Mouse (Mus musculus) heart, postnatal 36 days (tissue): ENCODE measurements around the gene Srsf5. TPM values are rescaled to one million over a fixed set of nuclear protein-coding genes. Genes with fewer than 3 reads are reported as not detected.

ENCODE experiments used
- DNase-seq, 2 experiments: peaks; one replicate each; pipeline ENCODE4 v3.0.0; 2021 to 2022
- intact Hi-C: fragments of 180-260 bp; cut with DNase I; formaldehyde crosslinking; loops from one replicate; pipeline ENCODE4 v1.15.1; 2025
- total RNA-seq, 2 experiments: library from RNA; stranded (reverse); gene quantifications; 2 replicates each; pipeline ENCODE4 v1.2.3; 2021

Gene Srsf5
- total RNA-seq = 100 to 1,000 TPM in 1 of 2 experiments, 10 to 100 TPM in 1; 98.3 to 181 TPM

- peak; percentile 99 to 100 for DNase-seq
- intact Hi-C loops = loop anchor here (1.0 to 10.0 kb wide), 2 partner anchors 155 to 301 kb away; partner anchors contain the start of genes Erh, Slc39a9 and Susd6
Measured at GRCm38 (mm10) chr12:80945334-80945995, at the start of gene Srsf5. Gene Srsf5, plus strand, starts transcription at chr12:80945504.

DNA sequence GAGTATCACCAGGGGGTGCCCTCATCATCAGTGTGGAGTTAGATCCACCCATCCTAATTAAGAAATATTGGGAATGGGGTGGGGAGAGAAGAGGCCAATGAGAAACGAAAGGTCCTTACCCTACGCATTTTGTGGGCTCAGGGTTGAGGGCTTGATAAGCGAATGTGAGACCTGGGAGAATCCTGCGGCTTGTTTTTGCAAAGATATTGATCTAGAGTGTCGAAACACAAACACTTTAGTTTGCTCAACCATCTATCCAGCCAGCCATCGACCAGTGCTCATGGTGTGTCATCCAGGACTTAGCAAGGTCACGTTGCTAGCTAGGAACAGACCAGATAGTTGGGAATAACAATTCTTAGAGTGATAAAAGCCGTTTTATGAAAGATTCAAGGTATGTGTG, 35.7 kb upstream of the Srsf5 start:
- intact Hi-C loops = no loop called here
- no peak for DNase-seq

- peak in 1 of 2 experiments; percentile 39 for DNase-seq
- intact Hi-C loops = no loop called here
Measured at GRCm38 (mm10) chr12:80917764-80918163, 27.5 kb upstream of the Srsf5 start.

GRCm38 (mm10) chr12:80921301-80921700, 24.0 kb upstream of the Srsf5 start:
- intact Hi-C loops = no loop called here
- DNase-seq = no peak

DNA sequence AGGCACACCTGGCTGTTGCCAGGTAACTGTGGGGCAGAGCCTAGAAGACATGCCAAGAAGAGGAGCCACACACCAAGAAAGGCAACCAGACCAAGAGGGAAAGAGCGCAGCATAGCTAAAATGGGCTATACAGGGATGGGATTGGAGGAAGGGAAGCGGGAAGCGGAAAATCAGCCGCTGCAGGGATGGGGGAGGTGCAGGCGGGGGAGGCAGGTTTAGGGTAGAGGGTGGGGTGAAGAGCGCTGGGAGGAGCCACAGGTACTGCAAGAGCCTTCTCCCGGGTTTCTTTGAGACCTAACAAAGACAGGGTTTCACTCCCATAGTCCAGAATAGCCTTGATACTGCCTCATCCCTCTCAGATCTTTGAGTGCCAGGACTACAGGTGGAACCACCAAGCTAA, 22.4 kb upstream of the Srsf5 start:
- intact Hi-C loops = no loop called here
- no peak for DNase-seq

DNA sequence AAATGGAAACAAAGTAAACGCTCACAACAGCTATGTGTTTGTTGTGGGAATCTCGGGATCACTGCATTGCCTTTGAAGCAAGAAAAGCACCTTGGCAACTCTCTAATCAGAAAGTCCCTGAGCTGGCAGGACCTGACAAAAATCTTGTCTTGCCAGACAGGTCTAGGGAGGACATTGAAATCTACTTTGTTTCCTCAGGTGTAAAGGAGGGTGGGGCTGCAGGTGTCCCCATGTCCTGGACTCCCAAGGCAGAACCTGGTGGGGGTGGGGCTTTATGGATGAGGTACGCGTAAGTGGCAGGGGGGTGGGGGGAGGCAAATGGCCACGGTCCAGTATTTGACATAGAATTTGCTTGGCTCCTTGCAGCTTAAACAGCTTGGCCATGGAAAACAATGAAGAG, 21.7 kb upstream of the Srsf5 start:
- intact Hi-C loops = no loop called here
- no peak for DNase-seq

GRCm38 (mm10) chr12:80924205-80924604, 21.1 kb upstream of the Srsf5 start:
- DNase-seq = no peak
- intact Hi-C loops = no loop called here

- no peak for DNase-seq
- intact Hi-C loops = no loop called here
Measured at GRCm38 (mm10) chr12:80925919-80926318, 19.4 kb upstream of the Srsf5 start.

- no peak for DNase-seq
- intact Hi-C loops = no loop called here
Measured at GRCm38 (mm10) chr12:80926550-80926949, 18.8 kb upstream of the Srsf5 start.

GRCm38 (mm10) chr12:80927518-80927917, 17.8 kb upstream of the Srsf5 start:
- intact Hi-C loops = no loop called here

GRCm38 (mm10) chr12:80928881-80929280, 16.4 kb upstream of the Srsf5 start:
- intact Hi-C loops = no loop called here
- no peak for DNase-seq

More at GRCm38 (mm10) chr12:80927518-80927917, 17.8 kb upstream of the Srsf5 start:
- no peak for DNase-seq

DNA sequence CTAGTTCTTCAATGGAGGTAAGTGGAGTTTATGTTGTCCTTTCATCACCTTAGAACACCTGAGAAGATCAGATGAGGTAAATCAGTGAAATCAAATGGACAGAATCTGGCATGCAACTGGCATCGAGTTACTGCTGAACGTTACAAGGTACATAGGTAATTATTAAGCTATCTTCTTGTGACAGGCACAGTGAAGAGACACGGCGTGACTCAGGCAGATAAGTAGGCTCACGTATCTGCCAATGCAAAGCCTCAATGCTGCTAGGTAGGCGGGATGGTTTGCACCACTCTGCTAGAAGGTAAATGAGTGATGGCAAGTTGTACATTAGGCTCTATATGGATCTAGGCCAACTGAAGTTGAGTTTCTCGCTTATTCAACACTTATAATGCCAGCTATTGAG, 15.2 kb upstream of the Srsf5 start:
- intact Hi-C loops = no loop called here
- no peak for DNase-seq

- intact Hi-C loops = no loop called here
- no peak for DNase-seq
Measured at GRCm38 (mm10) chr12:80931402-80932140, 13.7 kb upstream of the Srsf5 start.

DNA sequence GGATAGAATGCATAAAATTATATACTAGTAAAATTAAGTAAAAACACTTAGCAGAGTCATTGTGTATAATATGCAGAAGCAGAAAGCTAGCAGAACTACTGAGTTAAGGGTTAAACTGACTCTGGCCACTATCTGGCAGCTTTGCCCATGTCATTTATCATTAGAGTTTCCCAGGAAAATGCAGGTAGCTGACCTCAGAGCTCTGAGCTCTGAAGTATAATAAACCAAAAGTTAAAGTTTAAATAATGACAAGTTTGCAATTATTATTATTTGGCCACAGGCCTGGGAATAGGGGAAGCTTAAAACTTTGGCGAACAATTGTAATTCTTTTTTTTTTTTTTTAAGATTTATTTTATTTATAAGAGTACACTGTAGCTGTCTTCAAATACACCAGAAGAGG, 12.4 kb upstream of the Srsf5 start:
- no peak for DNase-seq
- intact Hi-C loops = no loop called here

- intact Hi-C loops = no loop called here
Measured at GRCm38 (mm10) chr12:80936751-80937150, 8.6 kb upstream of the Srsf5 start.

GRCm38 (mm10) chr12:80937331-80938029, 7.8 kb upstream of the Srsf5 start:
- no peak for DNase-seq
- intact Hi-C loops = no loop called here

More at GRCm38 (mm10) chr12:80936751-80937150, 8.6 kb upstream of the Srsf5 start:
- no peak for DNase-seq

DNA sequence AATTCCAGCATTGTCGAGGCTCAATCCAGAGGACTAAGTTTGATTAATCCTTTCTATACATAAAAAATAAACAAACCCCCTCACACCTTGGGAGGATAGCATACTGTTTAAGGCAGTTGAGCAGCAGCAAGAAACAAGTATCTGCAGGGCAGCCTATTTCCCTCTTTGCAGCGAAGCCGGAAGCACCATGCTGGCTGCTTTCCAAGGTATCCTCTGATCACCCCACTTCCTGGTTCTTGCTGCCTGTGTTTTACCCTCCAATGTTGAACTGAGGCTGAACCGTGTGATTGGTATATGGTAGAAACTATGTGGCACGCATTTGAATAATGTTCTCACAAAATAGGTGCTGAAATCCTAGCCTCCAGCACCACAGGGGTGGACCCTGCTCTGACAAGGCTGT, 6.7 kb upstream of the Srsf5 start:
- intact Hi-C loops = no loop called here

GRCm38 (mm10) chr12:80939165-80939564, 6.1 kb upstream of the Srsf5 start:
- intact Hi-C loops = no loop called here
- no peak for DNase-seq

More for the DNA sequence above, 6.7 kb upstream of the Srsf5 start:
- peak; percentile 62 to 68 for DNase-seq

DNA sequence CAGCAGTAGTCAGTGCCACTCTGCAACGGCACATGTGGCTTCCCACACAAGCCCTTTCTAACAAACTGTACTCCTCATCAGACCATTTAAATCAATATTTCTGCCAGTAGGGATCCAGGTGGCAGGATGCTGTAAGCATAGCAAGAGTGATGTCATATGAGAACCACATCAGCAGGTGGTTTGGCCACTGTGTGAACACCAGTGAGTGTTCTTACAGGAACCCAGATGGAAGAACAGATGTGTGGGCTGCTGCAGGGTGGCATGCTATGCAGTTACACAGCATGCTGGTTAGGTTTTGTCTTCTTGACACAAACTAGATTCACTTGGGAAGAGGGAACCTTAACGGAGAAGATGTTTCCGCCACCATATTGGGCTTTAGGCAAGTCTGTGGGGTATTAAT, 3.4 kb upstream of the Srsf5 start:
- DNase-seq = no peak
- intact Hi-C loops = loop anchor here (10.0 kb wide), 1 partner anchor 297 kb away; the partner anchor contains the start of genes Erh and Slc39a9

DNA sequence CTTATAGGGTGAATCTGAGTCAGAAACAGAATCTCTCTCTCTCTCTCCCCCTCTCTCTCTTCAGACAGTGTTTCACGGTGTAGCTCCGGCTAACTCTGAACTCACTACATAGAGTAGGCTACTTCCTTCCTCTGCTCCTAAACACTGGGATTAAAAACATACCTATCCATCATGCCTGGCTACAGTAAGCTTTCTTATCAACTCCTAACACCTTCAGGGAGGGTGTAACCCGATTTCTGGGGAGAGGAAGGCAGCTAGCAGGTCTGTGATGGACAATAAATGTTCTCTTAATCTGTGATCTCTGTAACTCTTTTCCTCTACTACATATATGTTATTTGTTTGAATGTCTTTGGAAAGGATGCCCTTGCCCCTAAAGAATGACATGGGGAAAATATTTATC, 1.9 kb upstream of the Srsf5 start:
- no peak for DNase-seq
- intact Hi-C loops = loop anchor here (10.0 kb wide), 1 partner anchor 299 kb away; the partner anchor contains the start of genes Erh and Slc39a9

- intact Hi-C loops = loop anchor here (10.0 kb wide), 1 partner anchor 299 kb away; the partner anchor contains the start of genes Erh and Slc39a9
- no peak for DNase-seq
Measured at GRCm38 (mm10) chr12:80944204-80944603, 1.1 kb upstream of the Srsf5 start.
